ENCODE assay signal across 8 mouse cellular contexts in the genomic region with DNA sequence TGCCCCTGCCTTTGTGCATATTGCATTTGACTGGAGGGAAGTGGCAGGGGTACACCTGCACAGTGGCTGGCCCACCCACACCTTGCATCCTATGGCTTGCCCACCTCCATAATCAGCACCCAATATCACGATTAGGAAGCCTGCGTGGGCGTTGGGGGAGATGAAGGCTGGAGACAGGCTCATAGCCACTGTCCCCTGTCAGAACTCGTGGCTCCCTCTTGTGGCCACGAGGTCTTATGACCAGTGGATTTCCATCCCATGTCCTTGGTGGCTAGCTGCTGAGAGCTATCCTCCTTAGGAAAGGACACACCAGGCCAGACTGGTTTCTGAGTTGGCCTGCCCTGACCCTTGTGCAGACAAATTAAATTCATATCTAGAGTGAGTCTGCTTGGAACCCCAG.
DNase-seq lines count a peak whose midpoint lies in the region; ATAC-seq and TF ChIP-seq lines count a peak whose summit lies in the region.

No protein-coding gene starts in this region.

- TF ChIP-seq CTCF in CH12.LX (conservative IDR thresholded peaks at IDR 0.05 in 1 of 2, IDR thresholded peaks at IDR 0.05 in 1 of 2; ENCODE audit: low read depth in 2 of 2, low read length in 2 of 2): peak; percentile 42 to 85; a peak in 3 of 4 replicates
- peak; percentile 68 for TF ChIP-seq CTCF in bone marrow macrophage, adult 2 months (IDR thresholded peaks at IDR 0.05; ENCODE audit: low read depth, low read length)
- TF ChIP-seq CTCF in heart, postnatal 0 days (IDR thresholded peaks at IDR 0.05; ENCODE audit: low read depth): peak; percentile 93
- peak; percentile 88 for TF ChIP-seq CTCF in liver, postnatal 0 days (IDR thresholded peaks at IDR 0.05; ENCODE audit: low read depth)

- H3K4me2 ChIP-seq in CH12.LX (ENCODE audit: insufficient read depth, low read depth, poor library complexity, severe bottlenecking): no peak overlapping the region
- H3K4me2 ChIP-seq in heart, postnatal 0 days (ENCODE audit: low read depth, low read length): no peak overlapping the region
- H3K4me2 ChIP-seq in liver, postnatal 0 days (ENCODE audit: low read depth, low read length): no peak overlapping the region

- WGBS in heart, postnatal 0 days: 2% methylated on average over 5 of the region's 5 CpGs
- WGBS in liver, postnatal 0 days (ENCODE audit: insufficient replicate concordance): 1% methylated on average over 5 of the region's 5 CpGs

- H3K27me3 ChIP-seq in CH12.LX (replicated peaks): peaks cover 56% of the 10 kb centered on the region
- no peaks in the 10 kb centered on the region for H3K27me3 ChIP-seq in heart, postnatal 0 days (ENCODE audit: control insufficient read depth, insufficient read depth, low read length)
- no peaks in the 10 kb centered on the region; the same call in 1 of the 2 replicates for H3K27me3 ChIP-seq in liver, postnatal 0 days (ENCODE audit: insufficient read depth, low read length)

- TF ChIP-seq RAD21 in CH12.LX (IDR thresholded peaks at IDR 0.05; ENCODE audit: low read depth, low read length): peak; percentile 71

- in situ Hi-C loops in CH12.LX (cut with MboI; ENCODE audit: low pct_ligation_motif_present, low pct_unique_long_range_greater_than_20kb, low sequenced_read_pairs): loop anchor here (25.0 kb wide), 2 partner anchors 253 to 428 kb away; partner anchors contain the start of gene Accsl

- no peak for TF ChIP-seq EP300 in CH12.LX (IDR thresholded peaks at IDR 0.05; ENCODE audit: low read length)
- TF ChIP-seq EP300 in heart, postnatal 0 days (IDR thresholded peaks at IDR 0.05; ENCODE audit: low read depth): no peak
- no peak for TF ChIP-seq EP300 in liver, postnatal 0 days (IDR thresholded peaks at IDR 0.05; ENCODE audit: low read depth)

- no peak overlapping the region for H3K27ac ChIP-seq in CH12.LX (ENCODE audit: insufficient read depth, low read depth)
- H3K27ac ChIP-seq in bone marrow macrophage, adult 2 months (ENCODE audit: insufficient read depth, low read depth, low read length): no peak overlapping the region
- H3K27ac ChIP-seq in heart, postnatal 0 days (ENCODE audit: low read depth): no peak overlapping the region
- no peak overlapping the region for H3K27ac ChIP-seq in liver, postnatal 0 days (ENCODE audit: low read depth)

- peak; percentile 48 for DNase-seq in CH12.LX (ENCODE audit: extremely low read depth)
- DNase-seq in heart, postnatal 0 days (ENCODE audit: low spot score): peak; percentile 63
- peak; percentile 83 for DNase-seq in kidney, postnatal 10 days
- DNase-seq in liver, postnatal 0 days: peak; percentile 54
- DNase-seq in thymus, postnatal 14 days: peak; percentile 52

- no peaks in the 10 kb centered on the region for H3K79me2 ChIP-seq in CH12.LX (replicated peaks; ENCODE audit: control insufficient read depth, extremely low read depth, insufficient read depth, poor library complexity, severe bottlenecking)

- H3K9me3 ChIP-seq in CH12.LX (replicated peaks; ENCODE audit: low read length): no peaks in the 10 kb centered on the region
- H3K9me3 ChIP-seq in heart, postnatal 0 days (replicated peaks; ENCODE audit: control insufficient read depth, low read length): no peaks in the 10 kb centered on the region
- no peaks in the 10 kb centered on the region for H3K9me3 ChIP-seq in liver, postnatal 0 days (ENCODE audit: low read length)

- dilution Hi-C loops in CH12.LX (cut with MboI; ENCODE audit: extremely low pct_ligation_motif_present, extremely low pct_unique_long_range_greater_than_20kb, low sequenced_read_pairs): no loop called here

- no peaks in the 10 kb centered on the region for H3K4me1 ChIP-seq in CH12.LX (ENCODE audit: control insufficient read depth in 1 of 2, insufficient read depth in 2 of 2)
- peaks cover 10% of the 10 kb centered on the region for H3K4me1 ChIP-seq in bone marrow macrophage, adult 2 months (ENCODE audit: control insufficient read depth, insufficient read depth, low read length)
- 0 out of 2 replicates have a peak, but pooled peaks cover 6% of the 10 kb centered on the region for H3K4me1 ChIP-seq in heart, postnatal 0 days (ENCODE audit: control insufficient read depth, insufficient read depth)
- no peaks in the 10 kb centered on the region for H3K4me1 ChIP-seq in liver, postnatal 0 days (ENCODE audit: insufficient read depth)

- H3K36me3 ChIP-seq in CH12.LX (replicated peaks in 1 of 2; ENCODE audit: control insufficient read depth in 1 of 2, insufficient read depth in 1 of 2, low read length in 1 of 2): no peaks in the 10 kb centered on the region
- no peaks in the 10 kb centered on the region for H3K36me3 ChIP-seq in heart, postnatal 0 days (replicated peaks; ENCODE audit: control insufficient read depth, insufficient read depth, low read length)
- H3K36me3 ChIP-seq in liver, postnatal 0 days (replicated peaks; ENCODE audit: insufficient read depth, low read length): no peaks in the 10 kb centered on the region

- ATAC-seq in erythroblast, adult 5-6 weeks (replicated peaks; ENCODE audit: low FRiP score, poor library complexity, severe bottlenecking): peak; percentile 72
- ATAC-seq in heart, postnatal 0 days (ENCODE audit: insufficient read depth, low read depth): peak; percentile 49; the same call in 1 of the 2 replicates
- peak; percentile 25; the same call in 1 of the 2 replicates for ATAC-seq in liver, postnatal 0 days
- peak; percentile 28; the same call in 1 of the 2 replicates for ATAC-seq in neutrophil, adult 5-6 weeks (ENCODE audit: extremely low read depth, insufficient number of reproducible peaks, low FRiP score, poor library complexity, severe bottlenecking)

- no peak overlapping the region for H3K4me3 ChIP-seq in CH12.LX (replicated peaks in 1 of 3; ENCODE audit: low read depth in 2 of 3, low read length in 2 of 3, poor library complexity in 1 of 3)
- no peak overlapping the region for H3K4me3 ChIP-seq in bone marrow macrophage, adult 2 months (ENCODE audit: insufficient read depth, low read length)
- no peak overlapping the region for H3K4me3 ChIP-seq in heart, postnatal 0 days (ENCODE audit: low read depth, low read length)
- no peak overlapping the region for H3K4me3 ChIP-seq in liver, postnatal 0 days (ENCODE audit: low read depth, low read length)

- TF ChIP-seq POLR2A in CH12.LX (IDR thresholded peaks at IDR 0.05; ENCODE audit: low read depth, low read length): no peak
- TF ChIP-seq POLR2A in bone marrow macrophage, adult 2 months (IDR thresholded peaks at IDR 0.05; ENCODE audit: borderline replicate concordance, low read depth, low read length): no peak

- H3K9ac ChIP-seq in CH12.LX (ENCODE audit: insufficient read depth, low read depth): no peak overlapping the region
- H3K9ac ChIP-seq in heart, postnatal 0 days (replicated peaks; ENCODE audit: low read depth, low read length): no peak overlapping the region
- H3K9ac ChIP-seq in liver, postnatal 0 days (replicated peaks): no peak overlapping the region

TF ChIP-seq in CH12.LX, 34 proteins besides CTCF, POLR2A, EP300 and RAD21:
- TF ChIP-seq SMC3 (IDR thresholded peaks at IDR 0.05; ENCODE audit: low read depth, low read length) (peak; percentile 79), MAX (IDR thresholded peaks at IDR 0.05; ENCODE audit: low read length) (peak; percentile 55; the same call in 1 of the 2 replicates), TBP (conservative IDR thresholded peaks at IDR 0.05; ENCODE audit: low read depth, low read length) (no peak), TCF12 (IDR thresholded peaks at IDR 0.05; ENCODE audit: low read depth, low read length) (peak; percentile 46; the same call in 1 of the 2 replicates)
